Mouse (Mus musculus): ENCODE data around the gene Dact3. TPM values are rescaled to one million over a fixed set of nuclear protein-coding genes. Genes with fewer than 3 reads are reported as not detected.

The Dact3 gene
- polyA plus RNA-seq, 1 experiment from 2014 or later, result 2.9 TPM

DNA sequence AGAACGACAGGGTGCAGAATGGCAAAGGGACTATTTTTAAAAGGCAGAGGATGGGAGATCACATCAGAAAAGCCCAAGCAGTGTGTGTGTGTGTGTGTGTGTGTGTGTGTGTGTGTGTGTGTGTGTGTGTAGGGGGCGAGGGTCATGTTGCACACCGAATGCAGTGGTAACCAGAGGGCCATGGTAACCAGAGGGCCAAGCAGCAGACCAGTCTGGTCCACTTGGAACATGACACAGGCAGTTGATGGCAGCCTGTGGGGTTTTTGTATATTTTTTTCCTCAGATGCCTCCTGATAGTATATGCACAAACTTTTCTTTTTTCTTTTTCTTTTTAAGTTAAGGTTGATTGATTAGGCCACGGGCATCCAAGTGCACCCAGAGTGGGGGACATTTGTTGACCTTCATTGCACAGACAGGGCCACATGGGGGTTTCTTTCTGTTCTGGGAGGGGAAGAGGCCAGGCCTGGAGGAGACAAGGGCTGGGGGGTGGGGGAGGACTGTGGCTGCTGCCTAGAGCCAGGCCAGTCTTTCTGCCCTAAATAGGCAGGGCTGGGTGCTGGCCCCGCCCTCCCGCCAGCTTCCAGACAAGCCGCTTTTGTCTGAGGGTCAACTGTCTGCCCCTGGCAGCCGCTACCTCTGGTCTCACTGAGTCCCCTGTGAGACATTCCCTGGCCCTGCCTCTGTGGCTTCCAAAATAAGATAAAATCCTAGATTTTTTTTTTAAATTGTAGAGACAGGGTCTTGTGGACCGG is 4.9 kb downstream of the Dact3 start:
- H3K4me1 ChIP-seq (replicated peaks), result peaks cover 30% of the 10 kb centered on the region
- 22% methylated on average over 9 of the region's 9 CpGs for WGBS
- peak overlapping the region; percentile 47; the same call in 1 of the 2 replicates for H3K9ac ChIP-seq (replicated peaks)
- no peak overlapping the region for H3K4me3 ChIP-seq (replicated peaks)
- peaks cover 22% of the 10 kb centered on the region for H3K27me3 ChIP-seq
- no peak overlapping the region for H3K4me2 ChIP-seq (replicated peaks)
- peaks cover 31% of the 10 kb centered on the region for H3K36me3 ChIP-seq
- ATAC-seq, result no peak
- no peaks in the 10 kb centered on the region for H3K9me3 ChIP-seq
- H3K27ac ChIP-seq, result peak overlapping the region; percentile 63

DNA sequence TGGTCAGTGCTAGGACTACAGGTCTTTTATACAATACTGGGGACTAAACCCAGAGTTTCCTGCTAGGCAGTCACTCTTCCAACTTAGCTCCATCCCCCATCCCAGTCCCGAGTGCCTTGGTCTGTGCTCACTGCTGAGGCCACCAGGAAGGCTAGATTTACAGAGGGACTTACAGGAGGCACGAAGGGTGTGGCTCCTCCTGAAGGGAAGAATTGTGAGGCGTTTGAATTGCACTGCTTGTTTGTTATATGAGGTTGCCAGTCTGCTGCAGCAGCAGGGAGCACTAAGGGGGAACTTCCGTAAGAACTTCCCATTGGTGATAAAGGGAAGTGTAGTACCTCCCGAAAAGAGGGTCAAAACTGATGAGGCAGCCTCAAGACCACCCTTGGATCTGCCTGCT is 5.5 kb downstream of the Dact3 start:
- Histone ChIP-seq H3K9ac (replicated peaks) (peak overlapping the region; percentile 47; the same call in 1 of the 2 replicates), H3K36me3 (peaks cover 37% of the 10 kb centered on the region), H3K4me2 (replicated peaks) (no peak overlapping the region), H3K4me1 (replicated peaks) (peaks cover 30% of the 10 kb centered on the region), H3K27me3 (peaks cover 29% of the 10 kb centered on the region), H3K4me3 (replicated peaks) (no peak overlapping the region), H3K27ac (peak overlapping the region; percentile 63), H3K9me3 (0 out of 2 replicates have a peak, but pooled peaks cover 3% of the 10 kb centered on the region)
- 14% methylated on average over 5 of the region's 5 CpGs for WGBS
- ATAC-seq, result no peak

DNA sequence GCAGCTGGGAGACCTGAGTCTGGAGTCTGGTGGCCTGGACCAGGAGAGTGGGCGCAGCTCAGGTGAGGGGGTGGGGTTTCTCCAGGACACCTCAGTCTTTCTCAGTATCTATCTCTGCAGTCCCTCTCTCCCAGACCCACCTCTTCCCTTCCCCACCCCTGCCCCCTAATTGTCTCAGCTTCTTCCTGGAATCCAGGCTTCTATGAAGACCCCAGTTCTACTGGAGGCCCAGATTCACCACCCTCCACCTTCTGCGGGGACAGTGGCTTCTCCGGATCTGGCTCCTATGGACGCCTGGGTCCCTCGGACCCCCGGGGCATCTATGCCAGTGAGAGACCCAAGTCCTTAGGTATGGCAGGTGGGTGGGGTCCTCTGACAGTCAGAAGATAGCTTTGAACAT is 8.0 kb downstream of the Dact3 start:
- peaks cover 48% of the 10 kb centered on the region for H3K27me3 ChIP-seq
- peaks cover 57% of the 10 kb centered on the region for H3K36me3 ChIP-seq
- H3K4me2 ChIP-seq (replicated peaks), result no peak overlapping the region
- ATAC-seq, result no peak
- H3K27ac ChIP-seq, result no peak overlapping the region
- H3K4me1 ChIP-seq (replicated peaks), result peaks cover 13% of the 10 kb centered on the region
- H3K9ac ChIP-seq (replicated peaks), result no peak overlapping the region
- H3K9me3 ChIP-seq, result 0 out of 2 replicates have a peak, but pooled peaks cover 3% of the 10 kb centered on the region
- 87% methylated on average over 6 of the region's 6 CpGs for WGBS
- H3K4me3 ChIP-seq (replicated peaks), result no peak overlapping the region

DNA sequence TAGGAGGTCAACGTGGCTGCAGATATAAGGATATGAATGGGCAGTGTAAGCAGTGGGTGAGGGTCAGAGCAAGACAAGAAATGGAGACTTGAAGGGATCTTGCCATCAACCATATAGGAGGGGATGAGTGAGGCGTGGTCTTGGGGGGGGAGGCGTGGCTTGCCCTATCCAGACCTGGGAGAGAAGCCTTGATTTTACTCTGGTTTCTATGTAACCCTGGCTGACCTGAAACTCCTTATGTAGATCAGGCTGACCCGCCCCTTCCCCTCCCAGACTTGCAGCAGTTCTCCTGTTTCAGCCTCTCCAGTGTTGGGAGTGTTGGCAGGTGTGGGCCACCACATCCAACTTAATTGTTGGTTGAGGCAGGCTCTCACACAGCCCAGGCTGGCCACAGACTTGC is 9.2 kb downstream of the Dact3 start:
- 51% methylated on average over 4 of the region's 4 CpGs for WGBS
- Histone ChIP-seq H3K27ac (no peak overlapping the region), H3K4me2 (replicated peaks) (no peak overlapping the region), H3K36me3 (peaks cover 57% of the 10 kb centered on the region), H3K27me3 (peaks cover 56% of the 10 kb centered on the region), H3K9ac (replicated peaks) (no peak overlapping the region), H3K9me3 (0 out of 2 replicates have a peak, but pooled peaks cover 3% of the 10 kb centered on the region), H3K4me1 (replicated peaks) (peaks cover 13% of the 10 kb centered on the region), H3K4me3 (replicated peaks) (no peak overlapping the region)
- ATAC-seq, result no peak

DNA sequence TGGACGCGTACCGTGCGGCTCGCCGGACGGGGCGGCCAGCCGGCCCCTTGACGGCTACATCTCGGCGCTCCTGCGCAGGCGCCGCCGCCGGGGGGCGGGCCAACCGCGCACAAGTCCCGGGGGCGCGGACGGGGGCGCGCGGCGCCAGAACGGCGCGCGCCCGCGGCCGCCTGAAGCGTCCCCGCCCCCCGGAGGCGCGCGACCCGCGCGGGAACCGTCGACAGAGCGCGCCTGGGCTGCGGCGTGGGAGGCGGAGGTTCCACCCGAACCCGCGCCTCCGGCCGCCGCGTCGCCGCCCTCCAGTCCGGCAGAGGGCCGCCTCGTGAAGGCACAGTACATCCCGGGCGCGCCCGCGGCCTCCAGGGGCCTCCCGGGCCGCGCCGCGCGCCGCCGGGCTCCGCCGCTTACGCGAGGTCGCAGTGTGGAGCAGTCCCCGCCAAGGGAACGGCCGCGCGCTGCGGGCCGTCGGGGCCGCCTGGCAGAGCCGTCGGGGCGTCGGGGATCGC is 10.2 kb downstream of the Dact3 start:
- Histone ChIP-seq H3K4me3 (replicated peaks) (peak overlapping the region; percentile 31), H3K4me2 (replicated peaks) (peak overlapping the region; percentile 33), H3K9me3 (0 out of 2 replicates have a peak, but pooled peaks cover 3% of the 10 kb centered on the region), H3K27me3 (peaks cover 66% of the 10 kb centered on the region), H3K4me1 (replicated peaks) (peaks cover 7% of the 10 kb centered on the region), H3K27ac (no peak overlapping the region), H3K36me3 (peaks cover 57% of the 10 kb centered on the region), H3K9ac (replicated peaks) (no peak overlapping the region)
- ATAC-seq, result peak; percentile 35; the same call in 1 of the 2 replicates
- WGBS, result 13% methylated on average over 61 of the region's 95 CpGs

DNA sequence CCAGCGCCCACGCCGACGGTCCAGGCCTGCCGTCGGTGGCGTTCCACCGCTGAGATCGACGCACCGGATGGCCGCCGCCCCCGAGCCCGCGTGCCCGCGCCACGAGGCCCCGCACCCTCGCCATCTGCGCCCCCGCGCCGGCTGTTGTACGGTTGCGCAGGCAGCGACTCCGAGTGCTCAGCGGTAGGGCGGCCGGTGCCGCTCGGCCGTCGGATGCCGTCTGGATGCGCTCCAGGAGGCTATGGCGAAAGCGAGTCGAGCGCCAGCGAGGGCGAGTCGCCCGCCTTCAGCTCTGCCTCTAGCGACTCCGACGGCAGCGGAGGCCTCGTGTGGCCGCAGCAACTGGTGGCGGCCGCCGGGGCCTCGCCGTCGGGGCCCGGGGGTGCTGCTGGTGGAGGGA is 10.8 kb downstream of the Dact3 start:
- peaks cover 5% of the 10 kb centered on the region for H3K4me1 ChIP-seq (replicated peaks)
- H3K9ac ChIP-seq (replicated peaks), result no peak overlapping the region
- 37% methylated on average over 59 of the region's 59 CpGs for WGBS
- H3K4me3 ChIP-seq (replicated peaks), result peak overlapping the region; percentile 31
- H3K27me3 ChIP-seq, result peaks cover 69% of the 10 kb centered on the region
- peaks cover 57% of the 10 kb centered on the region for H3K36me3 ChIP-seq
- H3K4me2 ChIP-seq (replicated peaks), result no peak overlapping the region; the same call in 1 of the 2 replicates
- no peak; the same call in 1 of the 2 replicates for ATAC-seq
- H3K9me3 ChIP-seq, result 0 out of 2 replicates have a peak, but pooled peaks cover 3% of the 10 kb centered on the region
- no peak overlapping the region for H3K27ac ChIP-seq

DNA sequence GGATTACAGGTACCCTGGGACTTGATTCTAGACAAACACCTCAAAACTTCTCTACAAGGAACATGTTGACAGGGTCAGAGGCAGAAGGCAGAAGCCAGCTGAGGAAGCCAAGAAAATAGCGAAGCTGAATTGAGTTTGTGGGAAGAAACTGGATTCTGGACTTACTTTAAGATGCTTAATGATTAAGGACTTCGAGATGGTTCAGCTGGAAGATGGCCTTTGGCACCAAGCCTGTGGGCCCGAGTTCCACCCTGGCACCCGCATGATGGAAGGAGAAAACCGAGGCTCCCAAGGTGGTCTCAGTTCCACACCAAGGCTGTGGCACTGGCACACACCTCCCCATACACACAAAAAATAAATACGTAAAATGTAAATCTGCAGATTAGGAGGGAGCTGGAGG is 15.4 kb downstream of the Dact3 start:
- 47% methylated on average over 6 of the region's 6 CpGs for WGBS
- peaks cover 21% of the 10 kb centered on the region for H3K36me3 ChIP-seq
- H3K9me3 ChIP-seq, result 0 out of 2 replicates have a peak, but pooled peaks cover under 1% of the 10 kb centered on the region
- no peak overlapping the region for H3K4me2 ChIP-seq (replicated peaks)
- H3K27me3 ChIP-seq, result peaks cover 69% of the 10 kb centered on the region
- no peak overlapping the region for H3K9ac ChIP-seq (replicated peaks)
- peaks cover 46% of the 10 kb centered on the region for H3K4me1 ChIP-seq (replicated peaks)
- H3K27ac ChIP-seq, result no peak overlapping the region
- ATAC-seq, result no peak
- no peak overlapping the region for H3K4me3 ChIP-seq (replicated peaks)

DNA sequence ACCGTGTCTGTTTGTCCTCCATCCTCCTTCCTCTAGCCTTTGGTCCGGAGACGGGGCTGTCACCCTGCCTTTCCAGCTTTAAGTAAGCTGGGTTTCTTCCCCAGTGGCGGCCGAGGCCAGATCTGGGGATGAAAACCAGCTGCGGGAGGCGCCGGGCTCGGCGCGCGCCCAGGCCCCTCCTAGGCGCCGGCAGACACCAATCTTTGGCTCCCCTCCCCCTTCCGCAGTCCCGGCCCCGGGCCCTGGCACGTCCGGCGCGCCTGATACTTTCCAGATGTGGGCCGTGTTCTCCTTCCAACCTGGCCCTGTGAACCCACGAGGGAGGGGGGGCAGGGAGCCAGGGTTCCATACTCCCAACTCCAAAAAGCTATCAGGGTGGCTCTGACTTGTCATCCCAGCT is 15.8 kb downstream of the Dact3 start:
- H3K9me3 ChIP-seq, result no peaks in the 10 kb centered on the region
- peak overlapping the region; percentile 59 for H3K4me2 ChIP-seq (replicated peaks)
- H3K9ac ChIP-seq (replicated peaks), result peak overlapping the region; percentile 50; the same call in 1 of the 2 replicates
- ATAC-seq, result no peak
- H3K4me1 ChIP-seq (replicated peaks), result peaks cover 47% of the 10 kb centered on the region
- peak overlapping the region; percentile 72; the same call in 1 of the 2 replicates for H3K27ac ChIP-seq
- H3K27me3 ChIP-seq, result peaks cover 65% of the 10 kb centered on the region
- 2% methylated on average over 23 of the region's 23 CpGs for WGBS
- peaks cover 17% of the 10 kb centered on the region for H3K36me3 ChIP-seq
- no peak overlapping the region for H3K4me3 ChIP-seq (replicated peaks)

DNA sequence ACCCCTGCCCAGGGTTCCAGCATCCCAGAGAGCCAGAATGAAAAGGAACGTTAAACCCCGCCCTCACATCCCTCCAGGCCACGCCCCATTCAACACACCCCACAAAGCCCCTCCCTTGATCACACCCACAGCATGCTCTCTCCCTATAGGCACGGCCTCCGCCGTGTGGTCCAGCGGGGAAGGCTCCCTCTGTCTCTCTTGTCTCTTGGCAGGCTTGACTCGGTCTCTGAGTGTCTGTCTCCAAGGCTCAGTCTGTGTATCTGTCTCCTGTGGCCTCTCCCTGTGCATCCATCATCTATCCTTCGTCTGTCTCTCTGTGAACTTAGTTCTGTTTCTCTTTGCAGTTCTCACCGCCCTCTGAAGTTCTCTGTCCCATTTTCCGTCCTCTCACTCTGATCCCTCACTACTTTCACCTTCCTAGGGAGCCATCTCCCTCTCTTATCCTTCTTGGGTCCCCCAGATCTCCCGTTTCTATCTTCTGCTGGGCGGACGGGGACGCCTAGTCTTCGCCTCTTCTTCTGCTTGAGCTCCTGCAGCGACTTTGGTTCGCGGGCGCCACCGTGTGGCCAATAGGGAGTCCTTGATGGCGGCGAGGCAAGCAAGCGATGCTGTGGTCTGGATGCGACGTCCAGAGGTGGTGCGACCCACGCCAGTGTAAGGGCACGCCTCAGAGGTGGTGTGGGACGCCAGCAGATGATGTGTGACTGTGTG is 16.7 kb downstream of the Dact3 start, which contains the start of gene Gng8:
Gng8 (plus strand) TSS at position 146 of the 711 bp plus-strand sequence.
- Histone ChIP-seq H3K9ac (replicated peaks) (peak within 1 kb of the TSS; percentile 50; the same call in 1 of the 2 replicates), H3K4me2 (replicated peaks) (peak within 1 kb of the TSS; percentile 59), H3K27me3 (peaks cover 57% of the 10 kb centered on the region), H3K9me3 (no peaks in the 10 kb centered on the region), H3K4me1 (replicated peaks) (peaks cover 47% of the 10 kb centered on the region), H3K4me3 (replicated peaks) (peak within 1 kb of the TSS; percentile 30), H3K27ac (peak within 1 kb of the TSS; percentile 72), H3K36me3 (peaks cover 8% of the 10 kb centered on the region)
- ATAC-seq, result peak; percentile 69
- 1% methylated on average over 30 of the region's 30 CpGs for WGBS

DNA sequence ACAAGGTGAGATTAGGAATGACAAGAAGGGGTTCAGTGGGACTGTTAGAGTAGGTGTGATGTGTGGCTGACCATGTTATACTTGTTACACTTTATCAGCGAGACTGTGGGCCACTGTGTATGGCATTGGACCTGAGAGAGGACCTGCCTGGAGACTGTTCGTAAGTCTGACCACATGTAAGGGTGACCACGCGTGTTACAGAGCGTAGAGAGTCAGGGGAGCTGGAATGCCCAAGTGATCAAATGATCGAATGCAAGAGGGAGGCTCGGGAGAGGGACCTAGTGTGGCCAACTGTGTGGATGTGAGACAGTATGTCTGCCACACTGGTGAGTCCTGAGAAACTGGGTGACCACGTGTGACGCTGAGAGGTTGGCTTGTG is 17.2 kb downstream of the Dact3 start:
- H3K36me3 ChIP-seq, result peaks cover 5% of the 10 kb centered on the region
- 40% methylated on average over 9 of the region's 9 CpGs for whole genome bisulfite sequencing
- peak overlapping the region; percentile 59 for H3K4me2 ChIP-seq (replicated peaks)
- no peak overlapping the region for H3K27ac ChIP-seq
- H3K9ac ChIP-seq (replicated peaks), result no peak overlapping the region
- no peak; the same call in 1 of the 2 replicates for ATAC-seq
- H3K4me3 ChIP-seq (replicated peaks), result peak overlapping the region; percentile 30; the same call in 1 of the 2 replicates
- no peaks in the 10 kb centered on the region for H3K9me3 ChIP-seq
- peaks cover 47% of the 10 kb centered on the region for H3K4me1 ChIP-seq (replicated peaks)
- peaks cover 51% of the 10 kb centered on the region for H3K27me3 ChIP-seq

DNA sequence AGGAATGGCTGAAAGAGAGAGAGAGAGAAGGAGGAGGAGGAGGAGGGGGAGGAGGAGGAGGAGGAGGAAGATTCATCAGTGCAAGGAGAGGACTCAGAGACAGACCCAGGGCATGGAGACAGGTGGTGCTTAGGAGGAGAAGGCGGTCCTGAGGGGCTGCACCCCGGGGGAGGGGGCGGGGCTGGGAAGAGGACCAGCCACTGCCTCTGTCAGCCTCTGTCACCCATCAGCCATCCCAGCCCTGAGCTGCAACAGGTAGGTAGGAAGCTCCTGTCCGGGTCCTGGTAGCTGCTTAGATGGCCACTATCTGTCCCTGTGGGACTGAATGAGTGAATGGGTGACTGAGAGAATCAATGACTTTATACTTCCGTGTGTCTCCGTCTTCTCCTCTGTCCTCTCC is 18.5 kb downstream of the Dact3 start:
- no peak for ATAC-seq
- peak overlapping the region; percentile 59 for H3K4me2 ChIP-seq (replicated peaks)
- no peaks in the 10 kb centered on the region for H3K9me3 ChIP-seq
- no peak overlapping the region for H3K9ac ChIP-seq (replicated peaks)
- peak overlapping the region; percentile 77 for H3K27ac ChIP-seq
- WGBS, result 0% methylated on average over 6 of the region's 6 CpGs
- peaks cover 46% of the 10 kb centered on the region for H3K27me3 ChIP-seq
- peak overlapping the region; percentile 14 for H3K4me3 ChIP-seq (replicated peaks)
- H3K36me3 ChIP-seq, result no peaks in the 10 kb centered on the region
- H3K4me1 ChIP-seq (replicated peaks), result peaks cover 47% of the 10 kb centered on the region

DNA sequence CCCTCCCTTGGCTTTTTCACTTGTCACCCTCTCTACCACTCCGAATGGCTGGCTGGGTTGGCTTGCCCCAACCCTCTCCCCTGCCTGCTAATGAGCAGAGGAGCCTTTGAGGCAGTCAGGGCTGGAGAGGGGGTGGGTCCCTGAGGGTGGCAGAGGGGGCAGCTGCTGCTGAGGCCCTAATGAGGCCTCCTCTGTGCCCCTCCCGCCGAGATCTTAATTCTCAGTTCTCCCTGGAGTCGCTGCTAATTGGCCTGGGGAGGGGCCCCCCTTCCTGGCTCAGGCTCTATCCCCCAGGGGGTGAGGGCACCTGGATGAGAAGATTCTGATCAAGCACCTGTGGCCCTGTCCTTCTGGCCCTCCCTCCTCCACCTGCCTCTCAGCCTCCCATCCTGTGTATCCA is 19.2 kb downstream of the Dact3 start:
- WGBS, result 2% methylated on average over 4 of the region's 4 CpGs
- H3K9ac ChIP-seq (replicated peaks), result peak overlapping the region; percentile 12; the same call in 1 of the 2 replicates
- peak overlapping the region; percentile 77 for H3K27ac ChIP-seq
- peak overlapping the region; percentile 59 for H3K4me2 ChIP-seq (replicated peaks)
- no peaks in the 10 kb centered on the region for H3K9me3 ChIP-seq
- no peaks in the 10 kb centered on the region for H3K36me3 ChIP-seq
- ATAC-seq, result peak; percentile 78
- peaks cover 47% of the 10 kb centered on the region for H3K4me1 ChIP-seq (replicated peaks)
- peak overlapping the region; percentile 23 for H3K4me3 ChIP-seq (replicated peaks)
- H3K27me3 ChIP-seq, result peaks cover 41% of the 10 kb centered on the region
